Mouse (Mus musculus): Measurements from ENCODE around the gene Mcam. TPM values are rescaled to one million over a fixed set of nuclear protein-coding genes. Genes with fewer than 3 reads are reported as not detected.
A peak's percentile ranks its signal among the peaks of the same experiment; 100 is the strongest.
"Not testable (repeated sequence)": the region's sequence is repeated elsewhere in the genome, so short reads cannot be mapped to it uniquely, and the experiment has no call there.

The Mcam gene
- polyA plus RNA-seq, 1 experiment from 2014 or later: 12.0 TPM

DNA sequence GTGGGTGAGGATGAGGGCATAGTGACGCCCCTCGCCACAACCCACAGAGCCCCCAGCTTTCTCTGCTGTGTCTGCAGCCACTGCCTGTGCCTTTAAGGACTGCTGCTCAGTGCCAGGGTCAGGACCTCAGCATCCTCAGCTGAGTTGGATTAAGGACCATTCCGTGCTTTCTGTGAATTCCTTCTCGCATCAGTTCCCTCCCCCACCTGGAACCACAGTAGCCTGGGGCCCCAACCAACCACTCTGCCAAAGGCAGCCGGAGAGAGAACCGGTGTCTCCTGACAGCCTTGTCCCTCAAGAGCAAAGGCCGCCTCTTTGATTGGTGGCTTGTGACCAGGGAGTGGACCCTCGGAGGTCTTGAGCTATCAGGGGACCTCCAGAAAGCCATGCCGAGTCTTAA is 32.8 kb upstream of the Mcam start, which contains the start of gene Mfrp:
Mfrp (plus strand) TSS at position 240 of the 400 bp plus-strand sequence.
- 0 out of 2 replicates have a peak within 1 kb of the TSS, but pooled peaks have one; percentile 24 for H3K4me3 ChIP-seq
- 37% methylated on average over 9 of the region's 9 CpGs for WGBS
- peaks cover 32% of the 10 kb centered on the region for H3K36me3 ChIP-seq
- no peaks in the 10 kb centered on the region for H3K9me3 ChIP-seq (replicated peaks)
- peaks cover 39% of the 10 kb centered on the region for H3K4me1 ChIP-seq
- no peaks in the 10 kb centered on the region for H3K27me3 ChIP-seq (ENCODE audit: low read depth, poor library complexity, severe bottlenecking)
- H3K27ac ChIP-seq (replicated peaks): peak within 1 kb of the TSS; percentile 49; the same call in 1 of the 2 replicates
- no peak for DNase-seq (ENCODE audit: low spot score)

DNA sequence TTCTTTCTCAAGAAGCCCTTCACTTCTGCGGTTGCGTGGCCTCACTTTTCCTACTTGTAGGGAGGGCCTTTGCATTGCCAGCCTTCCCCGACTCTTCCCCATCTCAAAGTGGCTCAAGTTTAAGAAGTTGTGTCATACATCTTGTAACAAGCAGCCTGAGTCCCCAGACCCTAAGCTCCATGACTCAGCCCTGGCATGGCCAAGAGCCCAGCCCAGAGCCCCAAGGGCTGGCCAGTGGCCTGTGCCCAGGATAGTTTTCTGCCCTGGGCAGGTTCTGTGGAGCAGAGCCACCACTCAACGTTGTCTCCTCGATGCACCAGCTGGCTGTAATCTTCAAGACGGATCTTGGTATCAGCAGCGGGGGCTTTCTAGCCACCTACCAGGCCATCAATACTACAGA is 29.4 kb upstream of the Mcam start:
- no peak overlapping the region for H3K4me3 ChIP-seq

DNA sequence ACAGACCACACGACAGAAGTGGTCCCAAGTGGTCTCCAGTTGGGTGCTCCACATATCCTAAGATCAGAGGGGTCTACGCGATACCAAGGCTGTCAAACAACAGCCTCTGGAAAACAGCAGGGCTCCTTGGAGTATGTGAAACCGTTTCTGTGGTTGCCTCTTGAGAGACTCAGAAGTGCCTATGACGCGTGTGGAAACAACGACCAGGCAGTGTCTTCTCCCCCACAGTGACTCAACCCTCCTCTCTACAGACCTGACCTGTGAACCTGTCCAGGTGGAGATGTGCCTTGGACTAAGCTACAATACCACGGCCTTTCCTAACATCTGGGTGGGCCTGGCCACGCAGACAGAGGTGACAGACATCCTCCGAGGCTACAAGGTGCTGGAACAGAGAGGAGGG is 28.5 kb upstream of the Mcam start:
- H3K36me3 ChIP-seq: peaks cover 71% of the 10 kb centered on the region
- 88% methylated on average over 10 of the region's 10 CpGs for WGBS
- H3K9me3 ChIP-seq (replicated peaks): no peaks in the 10 kb centered on the region
- no peaks in the 10 kb centered on the region for H3K27me3 ChIP-seq (ENCODE audit: low read depth, poor library complexity, severe bottlenecking)
- peaks cover 70% of the 10 kb centered on the region for H3K4me1 ChIP-seq
- peak overlapping the region; percentile 83; the same call in 1 of the 2 replicates for H3K27ac ChIP-seq (replicated peaks)
- no peak overlapping the region for H3K4me3 ChIP-seq
- no peak for DNase-seq (ENCODE audit: low spot score)

More for the DNA sequence above, 29.4 kb upstream of the Mcam start:
- Histone ChIP-seq H3K27ac (replicated peaks) (no peak overlapping the region), H3K9me3 (replicated peaks) (no peaks in the 10 kb centered on the region), H3K27me3 (ENCODE audit: low read depth, poor library complexity, severe bottlenecking) (no peaks in the 10 kb centered on the region), H3K36me3 (peaks cover 62% of the 10 kb centered on the region), H3K4me1 (peaks cover 61% of the 10 kb centered on the region)
- 92% methylated on average over 7 of the region's 7 CpGs for WGBS
- no peak for DNase-seq (ENCODE audit: low spot score)

DNA sequence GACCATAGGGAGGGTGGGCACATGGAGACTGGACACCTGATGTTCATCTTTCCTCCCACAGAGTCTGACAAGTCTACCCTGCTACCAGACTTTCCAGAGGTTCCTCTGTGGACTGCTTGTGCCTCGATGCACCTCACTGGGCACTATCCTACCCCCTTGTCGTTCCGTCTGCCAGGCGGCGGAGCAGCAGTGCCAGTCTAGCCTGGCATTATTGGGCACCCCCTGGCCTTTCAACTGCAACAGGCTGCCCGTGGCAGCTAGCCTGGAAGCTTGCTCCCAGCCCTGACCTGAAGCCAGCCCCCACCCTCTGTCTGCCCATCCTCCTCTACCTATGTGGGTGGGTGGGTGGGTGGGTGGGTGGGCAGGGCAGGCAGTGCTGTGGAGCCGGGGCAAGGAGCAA is 28.1 kb upstream of the Mcam start:
- H3K4me1 ChIP-seq: peaks cover 71% of the 10 kb centered on the region
- peak overlapping the region; percentile 83 for H3K27ac ChIP-seq (replicated peaks)
- DNase-seq (ENCODE audit: low spot score): no peak
- no peaks in the 10 kb centered on the region for H3K9me3 ChIP-seq (replicated peaks)
- H3K4me3 ChIP-seq: peak overlapping the region; percentile 45; the same call in 1 of the 2 replicates
- peaks cover 71% of the 10 kb centered on the region for H3K36me3 ChIP-seq
- H3K27me3 ChIP-seq (ENCODE audit: low read depth, poor library complexity, severe bottlenecking): no peaks in the 10 kb centered on the region
- 95% methylated on average over 7 of the region's 7 CpGs for WGBS

DNA sequence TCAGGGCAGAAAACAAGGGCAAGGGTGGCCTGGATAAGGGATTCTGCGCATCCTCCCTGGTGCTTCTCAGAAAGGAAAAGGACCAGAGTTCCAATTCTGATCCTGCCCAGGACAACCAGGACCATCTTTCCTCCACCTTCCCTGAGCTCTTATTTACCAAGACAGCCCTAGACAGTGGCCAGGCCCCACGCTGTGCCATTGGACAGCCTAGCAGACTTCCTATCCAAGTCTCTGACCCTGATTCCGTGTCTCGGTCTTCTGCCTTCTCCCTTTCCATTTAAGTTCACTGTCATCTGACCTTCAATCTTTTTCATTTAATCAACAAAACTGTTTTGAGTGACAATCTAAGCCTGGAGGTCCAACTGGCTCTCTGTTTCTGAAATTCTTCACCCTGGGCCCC is 27.7 kb upstream of the Mcam start:
- Histone ChIP-seq H3K4me1 (peaks cover 69% of the 10 kb centered on the region), H3K36me3 (peaks cover 67% of the 10 kb centered on the region)

DNA sequence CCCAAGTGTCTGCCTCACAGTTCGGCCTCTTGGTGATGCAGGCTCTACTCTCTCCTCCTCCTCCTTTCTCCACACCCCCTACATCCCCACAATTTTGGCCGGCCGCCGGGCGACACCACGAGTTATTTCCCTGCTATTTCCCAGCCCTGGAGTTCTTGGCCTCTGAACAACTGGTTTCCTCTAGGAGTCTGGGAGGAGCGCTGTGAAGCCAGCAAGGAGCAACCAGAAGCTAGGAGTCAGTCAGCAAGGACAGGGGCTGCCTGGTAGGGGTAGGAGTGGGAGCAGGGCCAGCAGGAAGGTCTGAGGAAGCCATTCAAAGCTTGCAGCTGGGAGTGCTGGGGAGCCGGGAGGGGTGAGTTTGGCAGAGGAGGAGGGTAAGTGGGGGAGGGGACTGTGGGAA is 27.2 kb upstream of the Mcam start, which contains the start of gene C1qtnf5:
C1qtnf5 (plus strand) TSS at position 136 of the 400 bp plus-strand sequence.
- peak within 1 kb of the TSS; percentile 83 for H3K27ac ChIP-seq (replicated peaks)
- H3K36me3 ChIP-seq: peaks cover 66% of the 10 kb centered on the region
- H3K9me3 ChIP-seq (replicated peaks): no peaks in the 10 kb centered on the region
- peak within 1 kb of the TSS; percentile 45 for H3K4me3 ChIP-seq
- H3K27me3 ChIP-seq (ENCODE audit: low read depth, poor library complexity, severe bottlenecking): no peaks in the 10 kb centered on the region
- H3K4me1 ChIP-seq: peaks cover 69% of the 10 kb centered on the region
- peak; percentile 41 for DNase-seq (ENCODE audit: low spot score)
- WGBS: 42% methylated on average over 8 of the region's 8 CpGs

More for the DNA sequence above, 27.7 kb upstream of the Mcam start:
- Histone ChIP-seq H3K27me3 (ENCODE audit: low read depth, poor library complexity, severe bottlenecking) (no peaks in the 10 kb centered on the region), H3K4me3 (peak overlapping the region; percentile 45), H3K9me3 (replicated peaks) (no peaks in the 10 kb centered on the region), H3K27ac (replicated peaks) (peak overlapping the region; percentile 83)
- WGBS: 66% methylated on average over 4 of the region's 4 CpGs
- no peak for DNase-seq (ENCODE audit: low spot score)

DNA sequence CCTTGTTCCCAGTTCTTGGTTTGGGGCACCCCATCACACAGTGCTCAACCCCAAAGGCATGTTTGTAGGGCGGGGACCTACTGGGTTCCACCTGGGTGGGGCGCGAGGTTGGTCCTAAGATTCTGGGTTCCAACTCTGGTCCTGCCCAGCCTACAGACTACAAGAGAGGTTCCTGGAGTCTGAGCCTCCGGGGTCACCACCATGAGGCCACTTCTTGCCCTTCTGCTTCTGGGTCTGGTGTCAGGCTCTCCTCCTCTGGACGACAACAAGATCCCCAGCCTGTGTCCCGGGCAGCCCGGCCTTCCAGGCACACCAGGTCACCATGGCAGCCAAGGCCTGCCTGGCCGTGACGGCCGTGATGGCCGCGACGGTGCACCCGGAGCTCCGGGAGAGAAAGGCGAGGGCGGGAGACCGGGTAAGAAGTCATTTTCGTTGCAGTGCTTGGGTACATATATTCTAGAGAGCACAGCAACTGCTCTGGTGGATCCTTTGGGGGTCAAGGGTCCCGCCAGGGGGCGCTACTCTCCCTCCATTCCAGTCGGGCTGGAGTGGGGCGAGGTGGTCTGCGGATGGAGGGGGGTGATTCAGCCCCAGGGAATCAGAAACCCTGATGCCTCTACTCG is 26.6 kb upstream of the Mcam start:
- Histone ChIP-seq H3K4me3 (peak overlapping the region; percentile 45), H3K4me1 (peaks cover 69% of the 10 kb centered on the region), H3K36me3 (peaks cover 66% of the 10 kb centered on the region), H3K9me3 (replicated peaks) (no peaks in the 10 kb centered on the region), H3K27me3 (ENCODE audit: low read depth, poor library complexity, severe bottlenecking) (no peaks in the 10 kb centered on the region), H3K27ac (replicated peaks) (peak overlapping the region; percentile 83)
- peak; percentile 67 for DNase-seq (ENCODE audit: low spot score)
- 34% methylated on average over 25 of the region's 25 CpGs for WGBS

DNA sequence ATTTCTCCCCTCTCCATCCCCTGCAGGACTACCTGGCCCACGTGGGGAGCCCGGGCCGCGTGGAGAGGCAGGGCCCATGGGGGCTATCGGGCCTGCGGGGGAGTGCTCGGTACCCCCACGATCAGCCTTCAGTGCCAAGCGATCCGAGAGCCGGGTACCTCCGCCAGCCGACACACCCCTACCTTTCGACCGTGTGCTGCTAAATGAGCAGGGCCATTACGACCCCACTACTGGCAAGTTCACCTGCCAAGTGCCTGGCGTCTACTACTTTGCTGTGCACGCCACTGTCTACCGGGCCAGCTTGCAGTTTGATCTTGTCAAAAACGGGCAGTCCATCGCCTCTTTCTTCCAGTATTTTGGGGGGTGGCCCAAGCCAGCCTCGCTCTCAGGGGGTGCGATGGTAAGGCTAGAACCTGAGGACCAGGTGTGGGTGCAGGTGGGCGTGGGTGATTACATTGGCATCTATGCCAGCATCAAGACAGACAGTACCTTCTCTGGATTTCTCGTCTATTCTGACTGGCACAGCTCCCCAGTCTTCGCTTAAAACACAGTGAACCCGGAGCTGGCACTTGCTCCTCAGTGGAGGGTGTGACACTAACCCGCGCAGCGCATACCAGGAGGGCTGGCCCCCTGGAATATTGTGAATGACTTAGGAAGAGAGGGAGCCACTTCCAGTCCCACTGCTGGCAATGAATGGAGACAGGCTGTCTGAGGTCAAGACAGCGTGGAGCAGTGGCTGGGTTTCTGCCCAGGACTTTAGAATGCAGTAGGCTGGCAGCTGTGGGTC is 25.8 kb upstream of the Mcam start:
- no peak for DNase-seq (ENCODE audit: low spot score)
- Histone ChIP-seq H3K4me3 (peak overlapping the region; percentile 45), H3K9me3 (replicated peaks) (no peaks in the 10 kb centered on the region), H3K27me3 (ENCODE audit: low read depth, poor library complexity, severe bottlenecking) (no peaks in the 10 kb centered on the region), H3K36me3 (peaks cover 66% of the 10 kb centered on the region), H3K4me1 (peaks cover 66% of the 10 kb centered on the region), H3K27ac (replicated peaks) (peak overlapping the region; percentile 83)
- WGBS: 81% methylated on average over 31 of the region's 31 CpGs

DNA sequence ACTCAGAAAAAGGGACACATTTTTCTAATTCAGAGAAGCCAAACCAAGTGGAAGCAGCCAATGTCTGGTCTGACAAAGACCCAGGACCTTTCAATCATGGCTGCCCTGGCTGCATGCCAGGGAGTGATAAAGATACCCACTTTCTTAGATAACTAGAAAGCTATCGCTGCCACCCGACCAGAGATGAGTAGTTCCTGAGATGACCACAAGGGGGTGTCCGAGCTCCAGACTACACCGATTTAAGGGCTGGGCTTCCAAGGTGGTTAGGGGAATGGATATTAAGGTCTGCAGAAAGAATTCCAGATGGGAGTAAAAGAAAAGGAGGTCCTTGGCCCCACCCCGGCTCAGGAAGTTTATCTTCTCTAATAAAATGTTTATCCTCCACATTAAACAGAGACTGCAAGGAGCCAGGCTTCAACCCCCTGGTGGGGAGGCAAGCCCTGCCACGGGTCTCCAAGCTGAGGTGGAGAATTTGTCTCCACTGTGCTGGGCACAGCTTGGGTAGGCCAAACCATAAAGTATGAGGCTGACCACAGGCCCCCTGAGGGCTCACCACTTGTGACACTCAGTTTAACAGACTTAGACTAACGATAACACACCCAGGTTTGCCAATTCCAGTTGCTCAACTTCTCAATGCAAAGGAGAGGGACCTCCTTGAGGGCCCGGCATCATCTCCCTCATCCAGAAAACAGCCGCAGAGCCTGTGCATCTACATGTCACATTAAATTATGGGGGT is 24.7 kb upstream of the Mcam start:
- H3K27ac ChIP-seq (replicated peaks): no peak overlapping the region
- no peaks in the 10 kb centered on the region for H3K27me3 ChIP-seq (ENCODE audit: low read depth, poor library complexity, severe bottlenecking)
- DNase-seq (ENCODE audit: low spot score): peak; percentile 76
- 38% methylated on average over 9 of the region's 9 CpGs for WGBS
- peak overlapping the region; percentile 28 for H3K4me3 ChIP-seq
- H3K36me3 ChIP-seq: peaks cover 58% of the 10 kb centered on the region
- no peaks in the 10 kb centered on the region for H3K9me3 ChIP-seq (replicated peaks)
- peaks cover 72% of the 10 kb centered on the region for H3K4me1 ChIP-seq

DNA sequence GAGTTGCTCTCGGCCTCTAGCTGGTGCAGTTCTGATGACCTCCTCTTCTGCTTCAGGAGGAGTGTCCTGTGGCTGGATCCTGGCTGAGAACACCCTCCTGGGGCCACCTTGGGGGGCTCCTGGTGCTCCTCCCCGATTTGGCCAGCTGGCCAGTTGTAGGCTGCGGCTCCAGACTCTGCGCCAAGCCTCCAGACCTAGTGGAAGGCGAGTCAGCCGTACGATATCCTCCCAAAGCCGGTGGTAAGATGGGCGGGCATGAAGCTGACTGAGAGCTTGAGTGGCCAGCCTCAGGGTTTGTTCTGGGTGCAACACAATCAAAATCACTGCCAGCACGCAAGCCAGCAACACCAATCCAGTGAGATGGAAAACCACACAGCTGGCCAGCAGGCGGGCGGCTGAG is 22.4 kb upstream of the Mcam start:
- H3K4me3 ChIP-seq: peak overlapping the region; percentile 92
- peaks cover 36% of the 10 kb centered on the region for H3K36me3 ChIP-seq
- H3K27ac ChIP-seq (replicated peaks); H3K9me3 ChIP-seq (replicated peaks); DNase-seq (ENCODE audit: low spot score); H3K27me3 ChIP-seq (ENCODE audit: low read depth, poor library complexity, severe bottlenecking): not testable (repeated sequence)
- 75% methylated on average over 10 of the region's 12 CpGs for WGBS
- H3K4me1 ChIP-seq: peaks cover 60% of the 10 kb centered on the region

DNA sequence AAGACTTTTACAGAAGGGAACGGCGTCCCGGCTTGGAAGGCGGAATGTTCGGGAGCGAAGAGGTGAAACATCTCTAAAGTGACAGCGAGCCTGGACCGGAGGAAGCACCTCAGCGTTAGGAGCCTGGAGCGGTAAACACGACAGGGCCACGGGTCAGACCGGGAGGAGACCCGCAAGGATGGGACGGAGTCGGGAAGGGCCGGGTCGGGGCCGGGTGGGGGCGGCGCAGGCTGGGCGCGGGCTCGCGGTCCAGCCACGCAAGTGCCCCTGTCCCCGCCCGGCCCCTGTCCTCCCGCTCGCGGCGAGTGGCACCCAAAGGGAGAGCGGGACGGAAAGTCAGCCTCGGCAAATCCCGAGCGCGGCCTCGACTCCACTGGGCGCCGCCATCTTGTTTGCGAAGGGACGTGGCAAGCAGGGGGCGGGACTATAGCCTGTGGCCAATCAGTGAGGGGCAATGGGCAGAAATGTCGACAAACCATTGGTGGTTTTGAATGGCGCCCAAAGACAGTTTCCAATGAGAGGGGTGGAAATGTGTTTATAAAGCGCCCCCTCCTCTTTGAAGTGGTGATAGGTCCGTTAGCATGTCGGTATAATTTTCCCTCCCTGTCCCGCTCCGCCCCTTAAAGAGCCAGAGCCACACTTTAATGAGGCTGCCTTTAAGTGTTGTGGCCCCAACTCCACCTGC is 21.0 kb upstream of the Mcam start, which contains the start of the genes Gm49380 and Rnf26:
Gm49380 (minus strand) TSS at position 396 of the 685 bp plus-strand sequence.
Rnf26 (minus strand) TSS at position 413 of the 685 bp plus-strand sequence.
- H3K4me3 ChIP-seq: peak within 1 kb of the TSS; percentile 92
- peaks cover 46% of the 10 kb centered on the region for H3K4me1 ChIP-seq
- H3K27ac ChIP-seq (replicated peaks): peak within 1 kb of the TSS; percentile 94
- DNase-seq (ENCODE audit: low spot score): peak; percentile 95
- peaks cover 22% of the 10 kb centered on the region for H3K36me3 ChIP-seq
- H3K9me3 ChIP-seq (replicated peaks): no peaks in the 10 kb centered on the region
- no peaks in the 10 kb centered on the region for H3K27me3 ChIP-seq (ENCODE audit: low read depth, poor library complexity, severe bottlenecking)
- under 1% methylated on average over 51 of the region's 51 CpGs for WGBS

DNA sequence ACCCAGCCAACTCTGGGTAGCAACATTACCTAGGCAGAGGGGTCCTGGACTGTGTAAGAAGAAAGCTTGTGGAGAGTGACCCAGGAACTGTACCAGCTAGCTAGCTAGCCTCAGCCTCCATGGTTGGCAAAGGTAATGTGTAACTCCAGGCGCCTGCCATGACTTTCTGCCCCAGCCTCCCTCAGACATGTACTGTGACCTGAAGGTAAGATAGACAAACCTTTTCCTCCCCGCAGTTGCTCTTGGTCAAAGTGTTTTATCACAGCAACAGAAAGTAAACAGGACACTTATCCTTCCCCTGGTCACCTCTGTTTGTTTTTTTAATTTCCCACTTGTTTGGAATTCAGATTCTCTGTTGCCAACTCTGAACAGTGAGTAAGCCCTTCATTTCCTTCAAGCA is 19.8 kb upstream of the Mcam start:
- Histone ChIP-seq H3K27me3 (ENCODE audit: low read depth, poor library complexity, severe bottlenecking) (no peaks in the 10 kb centered on the region), H3K9me3 (replicated peaks) (no peaks in the 10 kb centered on the region), H3K27ac (replicated peaks) (peak overlapping the region; percentile 94; the same call in 1 of the 2 replicates), H3K36me3 (peaks cover 12% of the 10 kb centered on the region), H3K4me3 (no peak overlapping the region), H3K4me1 (peaks cover 34% of the 10 kb centered on the region)
- 94% methylated on average over 2 of the region's 2 CpGs for WGBS
- no peak for DNase-seq (ENCODE audit: low spot score)

Measured in midbrain, embryonic 10.5 days (tissue).